Mouse (Mus musculus): ENCODE results near the gene Vwa2.

- no peak for TF ChIP-seq USF1 (IDR thresholded peaks at IDR 0.05; ENCODE audit: low read depth)
- no peak for TF ChIP-seq POLR2AphosphoS2 (IDR thresholded peaks at IDR 0.05; ENCODE audit: insufficient read length, low read depth)
- TF ChIP-seq POLR2A (IDR thresholded peaks at IDR 0.05; ENCODE audit: insufficient read length, low read depth): no peak
- no peak for TF ChIP-seq TCF12 (IDR thresholded peaks at IDR 0.05; ENCODE audit: insufficient read depth, poor library complexity, severe bottlenecking)
- no peak for TF ChIP-seq MYOG (IDR thresholded peaks at IDR 0.05; ENCODE audit: control insufficient read depth in 1 of 3, insufficient read depth in 1 of 3, insufficient read length in 2 of 3, low read depth in 2 of 3)
- no peak for TF ChIP-seq MAX (IDR thresholded peaks at IDR 0.05; ENCODE audit: low read depth)
- no peak for TF ChIP-seq E2F4 (IDR thresholded peaks at IDR 0.05; ENCODE audit: insufficient read depth)
- TF ChIP-seq CEBPB (IDR thresholded peaks at IDR 0.05; ENCODE audit: insufficient read depth, poor library complexity, severe bottlenecking): no peak
- TF ChIP-seq MYOD1 (IDR thresholded peaks at IDR 0.05; ENCODE audit: control insufficient read depth in 1 of 3, insufficient read length in 2 of 3, low read depth in 2 of 3): no peak
- TF ChIP-seq TCF3 (IDR thresholded peaks at IDR 0.05; ENCODE audit: insufficient read length, low read depth): no peak
- no peak for TF ChIP-seq SRF (IDR thresholded peaks at IDR 0.05; ENCODE audit: control insufficient read depth, insufficient read length, low read depth)
Observed at GRCm38 (mm10) chr19:56829267-56829666, 44.8 kb upstream of the Vwa2 start.

Data from myocyte (in vitro differentiated cells).